Mouse (Mus musculus): ENCODE results near the gene Clpb. TPM values are rescaled to one million over a fixed set of nuclear protein-coding genes. Genes with fewer than 3 reads are reported as not detected.
"Not testable (repeated sequence)": the region's sequence is repeated elsewhere in the genome, so short reads cannot be mapped to it uniquely, and the experiment has no call there.

Gene Clpb
- polyA plus RNA-seq (2012; rRNA removed): 33.0 and 37.4 TPM in 2 replicates

- TF ChIP-seq CTCF (IDR thresholded peaks at IDR 0.05; ENCODE audit: borderline replicate concordance, insufficient read depth, low read depth, low read length) (peak; percentile 62), POLR2A (IDR thresholded peaks at IDR 0.05; ENCODE audit: borderline replicate concordance, insufficient read depth, low read length) (peak; percentile 45; the same call in 1 of the 2 replicates)
- H3K27me3 ChIP-seq (ENCODE audit: control insufficient read depth, insufficient read depth, low read length): no peaks in the 10 kb centered on the region
- no peak within 1 kb of the TSS for H3K27ac ChIP-seq (ENCODE audit: insufficient read depth, low read length)
- peaks cover 5% of the 10 kb centered on the region; the same call in 1 of the 2 replicates for H3K4me1 ChIP-seq (ENCODE audit: control insufficient read depth, insufficient read depth, low read length)
- DNase-seq: peak; percentile 91 to 97
- peak within 1 kb of the TSS; percentile 78 for H3K4me3 ChIP-seq (replicated peaks; ENCODE audit: insufficient read depth, low read depth, low read length)
- WGBS: 1% methylated on average over 49 of the region's 49 CpGs
Measured at GRCm38 (mm10) chr7:101663514-101664159, at the start of gene Clpb. Gene Clpb (plus strand): TSS chr7:101663633.

GRCm38 (mm10) chr7:101615406-101615805 is 48.0 kb upstream of the Clpb start:
- no peak for TF ChIP-seq POLR2A (IDR thresholded peaks at IDR 0.05; ENCODE audit: borderline replicate concordance, insufficient read depth, low read length)
- no peak for TF ChIP-seq CTCF (IDR thresholded peaks at IDR 0.05; ENCODE audit: borderline replicate concordance, insufficient read depth, low read depth, low read length)
- WGBS: 49% methylated on average over 7 of the region's 7 CpGs
- DNase-seq: no peak

GRCm38 (mm10) chr7:101616136-101616835 is 47.1 kb upstream of the Clpb start:
- 87% methylated on average over 6 of the region's 6 CpGs for WGBS

More at GRCm38 (mm10) chr7:101615406-101615805, 48.0 kb upstream of the Clpb start:
- no peaks in the 10 kb centered on the region for H3K4me1 ChIP-seq (ENCODE audit: control insufficient read depth, insufficient read depth, low read length)
- H3K4me3 ChIP-seq (replicated peaks; ENCODE audit: insufficient read depth, low read depth, low read length): no peak overlapping the region
- H3K27ac ChIP-seq (ENCODE audit: insufficient read depth, low read length): no peak overlapping the region
- H3K27me3 ChIP-seq (ENCODE audit: control insufficient read depth, insufficient read depth, low read length): no peaks in the 10 kb centered on the region; the same call in 1 of the 2 replicates

GRCm38 (mm10) chr7:101617438-101618165 is 45.8 kb upstream of the Clpb start:
- no peak for TF ChIP-seq POLR2A (IDR thresholded peaks at IDR 0.05; ENCODE audit: borderline replicate concordance, insufficient read depth, low read length)
- no peak for TF ChIP-seq CTCF (IDR thresholded peaks at IDR 0.05; ENCODE audit: borderline replicate concordance, insufficient read depth, low read depth, low read length)
- 49% methylated on average over 10 of the region's 10 CpGs for WGBS
- Histone ChIP-seq H3K27ac (ENCODE audit: insufficient read depth, low read length) (no peak overlapping the region), H3K27me3 (ENCODE audit: control insufficient read depth, insufficient read depth, low read length) (no peaks in the 10 kb centered on the region; the same call in 1 of the 2 replicates), H3K4me3 (replicated peaks; ENCODE audit: insufficient read depth, low read depth, low read length) (no peak overlapping the region), H3K4me1 (ENCODE audit: control insufficient read depth, insufficient read depth, low read length) (no peaks in the 10 kb centered on the region)
- no peak for DNase-seq

More at GRCm38 (mm10) chr7:101616136-101616835, 47.1 kb upstream of the Clpb start:
- H3K4me1 ChIP-seq (ENCODE audit: control insufficient read depth, insufficient read depth, low read length): no peaks in the 10 kb centered on the region
- no peak overlapping the region for H3K4me3 ChIP-seq (replicated peaks; ENCODE audit: insufficient read depth, low read depth, low read length)
- no peak for DNase-seq
- H3K27ac ChIP-seq (ENCODE audit: insufficient read depth, low read length): no peak overlapping the region
- H3K27me3 ChIP-seq (ENCODE audit: control insufficient read depth, insufficient read depth, low read length): no peaks in the 10 kb centered on the region; the same call in 1 of the 2 replicates
- TF ChIP-seq CTCF (IDR thresholded peaks at IDR 0.05; ENCODE audit: borderline replicate concordance, insufficient read depth, low read depth, low read length): no peak
- TF ChIP-seq POLR2A (IDR thresholded peaks at IDR 0.05; ENCODE audit: borderline replicate concordance, insufficient read depth, low read length): no peak

GRCm38 (mm10) chr7:101618273-101618672 is 45.2 kb upstream of the Clpb start:
- H3K4me1 ChIP-seq (ENCODE audit: control insufficient read depth, insufficient read depth, low read length): no peaks in the 10 kb centered on the region
- no peak overlapping the region for H3K27ac ChIP-seq (ENCODE audit: insufficient read depth, low read length)
- DNase-seq: no peak
- 88% methylated on average over 7 of the region's 7 CpGs for WGBS
- H3K27me3 ChIP-seq (ENCODE audit: control insufficient read depth, insufficient read depth, low read length): no peaks in the 10 kb centered on the region; the same call in 1 of the 2 replicates
- no peak for TF ChIP-seq POLR2A (IDR thresholded peaks at IDR 0.05; ENCODE audit: borderline replicate concordance, insufficient read depth, low read length)
- no peak overlapping the region for H3K4me3 ChIP-seq (replicated peaks; ENCODE audit: insufficient read depth, low read depth, low read length)

- DNase-seq: peak; percentile 17 to 21
- no peaks in the 10 kb centered on the region for H3K4me1 ChIP-seq (ENCODE audit: control insufficient read depth, insufficient read depth, low read length)
- WGBS: 34% methylated on average over 4 of the region's 4 CpGs
- no peak overlapping the region for H3K27ac ChIP-seq (ENCODE audit: insufficient read depth, low read length)
- H3K4me3 ChIP-seq (replicated peaks; ENCODE audit: insufficient read depth, low read depth, low read length): no peak overlapping the region
- TF ChIP-seq CTCF (IDR thresholded peaks at IDR 0.05; ENCODE audit: borderline replicate concordance, insufficient read depth, low read depth, low read length) (peak; percentile 63), POLR2A (IDR thresholded peaks at IDR 0.05; ENCODE audit: borderline replicate concordance, insufficient read depth, low read length) (no peak)
- H3K27me3 ChIP-seq (ENCODE audit: control insufficient read depth, insufficient read depth, low read length): no peaks in the 10 kb centered on the region; the same call in 1 of the 2 replicates
Measured at GRCm38 (mm10) chr7:101620373-101620772, 43.1 kb upstream of the Clpb start.

GRCm38 (mm10) chr7:101621861-101622260 is 41.6 kb upstream of the Clpb start:
- not testable (repeated sequence) for DNase-seq; H3K4me1 ChIP-seq (ENCODE audit: control insufficient read depth, insufficient read depth, low read length); H3K27ac ChIP-seq (ENCODE audit: insufficient read depth, low read length); H3K27me3 ChIP-seq (ENCODE audit: control insufficient read depth, insufficient read depth, low read length); H3K4me3 ChIP-seq (replicated peaks; ENCODE audit: insufficient read depth, low read depth, low read length)
- WGBS: 85% methylated on average over 4 of the region's 4 CpGs
